Mouse (Mus musculus): ENCODE measurements around the gene Itgb2l. TPM values are rescaled to one million over a fixed set of nuclear protein-coding genes. Genes with fewer than 3 reads are reported as not detected.
"Not testable (repeated sequence)": the region's sequence is repeated elsewhere in the genome, so short reads cannot be mapped to it uniquely, and the experiment has no call there.

Itgb2l gene
- total RNA-seq (2021): not detected
- long read RNA-seq, experiment 1: 0 reads
- long read RNA-seq, experiment 2: 0 reads

GRCm38 (mm10) chr16:96443468-96443867 lies at the start of gene Itgb2l:
Itgb2l (minus strand) TSS chr16:96443619.
- DNase-seq: no peak
- intact Hi-C loops (cut with DNase I): no loop called here

DNA sequence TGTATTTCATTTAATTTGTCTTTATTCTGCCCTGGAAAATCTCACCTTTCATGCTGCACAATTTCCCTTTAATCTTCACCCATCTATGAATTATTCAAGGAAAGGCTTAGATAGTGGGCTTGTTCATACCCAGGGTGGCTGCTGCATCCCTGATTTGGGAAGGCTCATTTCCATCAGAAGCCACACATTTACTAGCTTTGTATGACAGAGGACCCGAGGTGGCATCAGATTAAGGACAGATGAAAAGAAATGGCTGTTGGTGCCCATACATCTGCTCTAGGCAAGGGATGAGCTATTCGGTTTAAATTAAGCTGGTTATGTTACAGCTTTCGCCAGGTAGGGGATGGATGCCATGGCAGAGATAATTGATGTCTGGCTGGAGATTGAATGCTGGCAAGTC lies 48.1 kb upstream of the Itgb2l start:
- no peak for DNase-seq
- intact Hi-C loops (cut with DNase I): no loop called here

GRCm38 (mm10) chr16:96488038-96488437 lies 44.6 kb upstream of the Itgb2l start:
- intact Hi-C loops (cut with DNase I): no loop called here
- no peak for DNase-seq

DNA sequence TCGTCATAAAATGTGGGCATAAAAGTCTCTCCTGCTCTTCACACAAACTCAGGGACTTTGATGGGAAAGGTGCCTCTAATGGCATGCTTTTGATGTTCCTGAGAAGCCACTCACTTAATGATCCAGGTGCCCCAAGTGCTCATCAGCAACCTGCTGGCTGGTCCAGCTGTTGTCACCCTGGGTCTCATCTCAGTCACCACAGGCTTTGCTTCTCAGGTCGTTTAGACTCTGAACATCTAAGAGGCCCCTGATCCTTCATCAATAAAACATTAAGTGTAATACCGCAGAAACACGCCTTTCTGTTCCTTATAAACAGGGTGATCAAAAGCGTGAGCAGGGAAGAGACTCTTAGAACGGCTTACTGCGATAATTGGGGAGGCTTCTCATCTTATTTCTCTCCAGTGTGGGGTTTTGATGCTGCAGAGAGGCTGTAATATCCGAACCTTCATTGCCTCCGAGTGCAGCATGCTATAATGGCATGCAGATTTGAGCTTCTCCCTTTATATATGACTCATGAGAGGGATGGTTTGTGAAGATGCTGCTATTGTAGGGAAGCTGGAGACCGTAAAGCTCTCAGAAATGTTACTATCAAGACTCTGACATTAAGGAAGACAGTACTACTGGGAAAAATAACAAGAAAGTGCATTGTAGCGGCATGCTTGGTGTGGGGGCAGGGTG lies 43.7 kb upstream of the Itgb2l start:
- DNase-seq: no peak
- intact Hi-C loops (cut with DNase I): no loop called here

- intact Hi-C loops (cut with DNase I): no loop called here
- DNase-seq: no peak
Measured at GRCm38 (mm10) chr16:96481791-96482190, 38.4 kb upstream of the Itgb2l start.

- DNase-seq: no peak
- intact Hi-C loops (cut with DNase I): no loop called here
Measured at GRCm38 (mm10) chr16:96474185-96474584, 30.8 kb upstream of the Itgb2l start.

DNA sequence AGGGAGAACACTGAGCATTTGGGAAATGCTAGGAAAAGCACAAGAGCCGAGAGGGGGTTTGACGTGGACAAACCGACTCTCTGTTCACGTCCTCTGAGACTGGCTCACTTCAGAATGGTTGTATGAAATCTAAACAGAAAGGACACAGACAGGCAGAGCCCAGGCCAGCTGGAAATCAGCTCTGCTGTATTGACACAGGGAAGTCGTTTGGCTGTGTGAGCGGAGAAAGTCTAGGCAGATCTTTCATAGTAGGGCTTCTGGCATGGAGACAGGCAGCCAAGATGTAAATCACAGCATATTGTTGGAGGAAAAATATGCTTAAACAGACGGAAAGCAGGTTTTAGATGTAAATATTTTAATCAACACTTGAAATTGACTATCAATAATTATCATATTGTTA lies 29.4 kb upstream of the Itgb2l start:
- DNase-seq: no peak
- intact Hi-C loops (cut with DNase I): no loop called here

DNA sequence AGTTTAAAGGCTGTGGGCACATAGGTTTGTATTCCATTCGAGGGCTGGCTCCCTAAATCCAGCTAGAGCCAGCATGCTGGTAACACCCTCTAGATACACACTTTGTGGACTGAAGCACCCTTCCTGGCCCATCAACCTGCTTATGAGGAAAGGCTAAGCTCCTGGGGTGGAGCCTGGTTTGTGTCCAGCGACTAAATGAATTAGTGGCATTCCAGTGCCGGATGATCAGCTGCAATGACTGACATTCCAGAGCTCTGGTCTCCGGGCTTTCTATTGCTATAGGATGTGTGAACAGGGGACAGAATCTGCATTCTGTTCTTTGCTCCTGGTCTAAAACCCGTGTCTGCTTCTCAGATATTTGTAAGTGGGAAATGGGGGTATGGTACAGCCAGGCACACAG lies 28.9 kb upstream of the Itgb2l start:
- no peak for DNase-seq
- intact Hi-C loops (cut with DNase I): no loop called here

GRCm38 (mm10) chr16:96469640-96470039 lies 26.2 kb upstream of the Itgb2l start:
- no peak for DNase-seq

DNA sequence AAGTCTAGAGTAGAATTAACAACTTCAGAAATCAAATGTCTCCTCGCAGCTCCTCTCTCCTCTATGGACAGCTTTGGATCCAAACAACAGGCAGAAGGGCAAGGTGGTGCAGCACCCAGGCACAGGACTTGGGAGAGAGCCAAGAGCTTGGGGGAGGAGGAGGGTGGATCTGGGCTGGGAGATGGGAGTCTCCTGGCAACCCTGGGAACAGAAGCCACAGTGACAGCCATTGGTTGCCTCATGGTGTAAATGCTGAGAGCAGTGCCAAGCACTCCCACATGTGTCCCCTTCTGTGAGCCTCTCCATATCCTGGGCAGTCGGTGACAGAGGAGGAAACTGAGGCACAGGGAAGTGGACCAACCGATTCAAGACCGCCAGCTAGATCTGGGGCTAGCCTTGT lies 25.3 kb upstream of the Itgb2l start:
- DNase-seq: no peak
- intact Hi-C loops (cut with DNase I): loop anchor here (2.0 kb wide), 1 partner anchor 142 kb away; no protein-coding TSS in a partner anchor

More at GRCm38 (mm10) chr16:96469640-96470039, 26.2 kb upstream of the Itgb2l start:
- intact Hi-C loops (cut with DNase I): loop anchor here (2.0 kb wide), 1 partner anchor 141 kb away; no protein-coding TSS in a partner anchor

DNA sequence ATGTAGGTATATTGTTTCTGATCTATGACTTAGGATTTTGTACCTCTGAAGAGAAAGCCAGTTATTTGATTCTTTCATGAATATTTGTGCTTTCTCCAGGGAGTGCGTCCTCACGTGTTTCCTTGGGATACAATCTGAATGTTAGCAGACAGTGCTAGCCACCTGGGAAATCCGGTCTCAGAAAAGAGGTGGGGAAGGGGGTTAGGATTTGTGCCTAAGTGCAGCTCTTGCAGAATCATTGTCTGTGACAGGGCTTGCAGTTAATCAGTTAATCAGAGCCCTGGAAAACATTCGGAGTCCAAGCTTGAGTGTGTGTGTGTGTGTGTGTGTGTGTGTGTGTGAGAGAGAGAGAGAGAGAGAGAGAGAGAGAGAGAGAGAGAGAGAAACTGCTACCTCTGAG lies 24.6 kb upstream of the Itgb2l start:
- intact Hi-C loops (cut with DNase I): loop anchor here (2.0 kb wide), 1 partner anchor 143 kb away; no protein-coding TSS in a partner anchor
- DNase-seq: no peak

GRCm38 (mm10) chr16:96467445-96467844 lies 24.0 kb upstream of the Itgb2l start, which contains the start of gene Pcp4:
Pcp4 (plus strand) TSS chr16:96467606.
- intact Hi-C loops (cut with DNase I): loop anchor here (2.0 kb wide), 1 partner anchor 205 kb away; no protein-coding TSS in a partner anchor
- DNase-seq: peak; percentile 21 to 49

GRCm38 (mm10) chr16:96460788-96461187 lies 17.4 kb upstream of the Itgb2l start:
- intact Hi-C loops (cut with DNase I): no loop called here
- DNase-seq: no peak

GRCm38 (mm10) chr16:96459356-96459755 lies 15.9 kb upstream of the Itgb2l start:
- DNase-seq: no peak
- intact Hi-C loops (cut with DNase I): no loop called here

DNA sequence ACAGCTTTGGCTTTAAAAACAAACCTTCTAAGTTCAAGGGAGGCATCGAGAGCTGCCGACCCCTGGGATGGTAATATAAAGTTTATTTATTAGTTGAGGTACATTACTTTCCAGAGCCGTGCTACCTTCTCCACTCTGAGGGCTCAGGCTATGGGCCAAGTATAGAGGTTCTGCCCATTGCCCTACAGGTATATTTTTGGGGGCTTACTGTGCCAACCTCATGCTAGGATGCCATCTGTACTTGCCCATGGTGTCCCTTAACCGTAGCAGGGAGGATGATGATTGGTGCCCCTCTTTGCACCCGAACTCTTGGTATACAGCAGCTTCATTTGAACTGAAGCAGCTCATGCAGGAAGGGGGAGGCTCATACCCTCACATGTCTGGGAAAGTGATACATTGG lies 14.2 kb upstream of the Itgb2l start:
- intact Hi-C loops (cut with DNase I): no loop called here
- no peak for DNase-seq

DNA sequence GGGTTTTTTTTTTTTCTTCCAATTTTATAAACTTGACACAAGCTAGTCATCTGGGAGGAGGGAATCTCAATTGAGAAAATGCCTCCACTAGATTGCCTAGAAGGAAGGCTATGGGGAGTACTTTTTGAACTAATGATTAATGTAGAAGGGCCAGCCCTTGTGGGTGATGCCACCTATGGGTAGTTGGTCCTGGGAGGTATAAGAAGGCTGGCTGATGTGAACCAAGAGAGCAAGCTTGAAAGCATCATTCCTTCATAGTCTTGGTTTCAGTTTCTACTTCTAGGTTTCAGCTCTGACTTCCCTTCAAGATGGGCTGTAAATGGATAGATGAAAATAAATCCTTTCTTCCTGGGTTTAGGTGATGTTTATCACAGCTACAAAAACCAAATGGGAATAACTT lies 10.7 kb upstream of the Itgb2l start:
- intact Hi-C loops (cut with DNase I): no loop called here
- no peak for DNase-seq

GRCm38 (mm10) chr16:96450871-96451270 lies 7.5 kb upstream of the Itgb2l start:
- DNase-seq; intact Hi-C loops (cut with DNase I): not testable (repeated sequence)

- intact Hi-C loops (cut with DNase I): no loop called here
- DNase-seq: no peak
Measured at GRCm38 (mm10) chr16:96441826-96442225, 1.6 kb downstream of the Itgb2l start.

- intact Hi-C loops (cut with DNase I): no loop called here
- DNase-seq: no peak
Measured at GRCm38 (mm10) chr16:96440871-96441270, 2.5 kb downstream of the Itgb2l start.

- intact Hi-C loops (cut with DNase I): no loop called here
- DNase-seq: no peak
Measured at GRCm38 (mm10) chr16:96439682-96440081, 3.7 kb downstream of the Itgb2l start.

- DNase-seq: no peak
- intact Hi-C loops (cut with DNase I): no loop called here
Measured at GRCm38 (mm10) chr16:96438946-96439345, 4.5 kb downstream of the Itgb2l start.

- intact Hi-C loops (cut with DNase I): no loop called here
Measured at GRCm38 (mm10) chr16:96434024-96434785, 9.2 kb downstream of the Itgb2l start.

More at GRCm38 (mm10) chr16:96434024-96434785, 9.2 kb downstream of the Itgb2l start:
- DNase-seq: no peak
